Mouse (Mus musculus) kidney, postnatal 25 days (tissue): ENCODE measurements around the gene Syap1.

ENCODE experiments used
- DNase-seq, 2 experiments: peaks; one replicate each; pipeline ENCODE4 v3.0.0; 2021; ENCODE audit warnings: mixed read lengths in 2 of 2

Syap1 gene

DNA sequence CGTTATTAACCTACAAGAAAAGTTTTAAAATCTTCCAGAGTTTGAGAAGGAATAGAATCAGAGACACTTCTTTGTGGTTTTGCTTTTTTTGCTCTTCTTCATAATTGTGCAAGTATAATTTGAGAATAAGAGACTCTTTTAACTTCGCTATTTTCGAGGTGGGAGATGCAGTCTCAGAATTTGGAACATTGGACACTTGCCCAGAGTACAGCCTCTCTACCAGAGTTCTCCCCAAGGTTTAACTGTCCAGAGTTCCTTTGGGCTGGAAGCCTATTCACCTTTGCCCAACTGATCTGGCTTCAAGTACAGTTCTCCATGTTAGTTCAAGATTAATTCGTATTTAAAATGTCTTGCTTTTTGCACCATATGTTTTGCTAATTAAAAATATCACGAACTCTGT, 58.5 kb downstream of the Syap1 start:
- DNase-seq, result peak; percentile 41 to 61

DNA sequence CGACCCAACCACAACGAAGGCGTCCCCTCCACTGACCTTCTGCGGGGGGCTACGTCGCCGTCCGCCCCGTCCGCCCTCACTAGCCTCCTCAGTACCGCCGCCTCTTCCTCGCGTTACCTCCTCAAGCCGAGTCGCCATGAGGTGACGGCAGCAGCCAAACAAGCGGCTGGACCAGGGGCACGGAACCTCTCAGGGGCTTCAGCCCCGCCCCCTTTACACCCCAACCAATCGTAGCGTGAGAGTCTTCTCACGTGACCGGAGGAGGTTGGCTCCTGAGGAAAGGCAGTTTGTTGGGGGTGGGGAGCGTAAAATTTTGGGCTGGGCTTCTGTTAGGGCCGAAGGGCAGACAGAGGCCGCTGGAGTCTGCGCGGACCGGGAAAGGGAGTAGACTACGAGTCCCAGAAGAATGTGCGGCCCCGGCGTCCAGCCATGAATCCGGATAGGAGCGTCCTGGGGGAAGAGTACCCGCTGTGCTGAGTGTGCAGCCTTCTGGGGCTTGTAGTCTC, 59.0 kb downstream of the Syap1 start, which contains the start of gene Txlng:
Gene Txlng, minus strand, starts transcription at position 252 of the 506 bp plus-strand sequence.
- DNase-seq, result peak; percentile 97 to 99

DNA sequence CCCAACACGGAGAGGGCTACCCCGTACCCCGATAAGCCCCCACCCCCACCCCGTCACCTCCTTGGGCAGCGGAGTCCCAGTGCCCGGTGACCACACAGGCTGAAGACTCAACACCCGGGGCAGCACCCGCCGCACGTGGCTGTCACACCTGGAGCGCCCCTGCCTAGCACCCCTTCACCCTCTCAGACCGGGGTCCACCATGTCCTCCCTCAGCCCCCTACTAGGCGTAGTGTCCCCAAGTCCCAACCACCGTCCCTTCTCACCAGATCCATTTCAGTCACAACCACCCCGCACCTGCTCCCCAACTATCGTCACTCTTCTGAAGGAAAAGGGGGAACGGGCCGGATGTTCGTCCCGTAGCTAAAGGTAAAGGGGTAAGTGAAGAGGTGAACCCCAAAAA, 59.5 kb downstream of the Syap1 start:
- DNase-seq, result peak; percentile 2 to 39

DNA sequence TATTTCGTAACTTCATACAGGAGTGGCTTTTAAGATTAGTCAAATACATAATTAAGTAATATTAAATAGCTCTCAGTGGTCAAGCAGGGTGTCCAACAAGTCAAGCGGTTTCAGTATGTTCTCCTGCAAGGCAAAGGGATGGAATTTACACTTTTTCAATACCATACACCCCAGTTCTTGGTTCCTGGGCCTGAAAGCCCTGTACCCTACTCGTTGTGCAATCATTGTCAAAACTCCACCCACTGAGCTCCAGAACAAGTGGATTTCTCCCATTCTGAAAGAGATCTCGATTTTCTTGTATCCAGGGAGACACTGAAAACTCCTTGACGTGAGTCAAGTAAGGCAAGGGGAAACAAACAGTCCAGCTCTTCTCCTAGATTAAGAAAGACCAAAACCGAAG, 60.2 kb downstream of the Syap1 start:
- DNase-seq, result no peak
